Mouse (Mus musculus) lung, postnatal 0 days (tissue): ENCODE data around the gene Xrcc4. TPM values are rescaled to one million over a fixed set of nuclear protein-coding genes. Genes with fewer than 3 reads are reported as not detected.

Experiments used
- ATAC-seq: fragments of 200-750 bp; cut with Nextera tagmentation; 2 replicates; pipeline ENCODE4 v1.8.0; 2017; ENCODE audit warnings: moderate library complexity
- DNase-seq: peaks from one replicate; pipeline ENCODE4 v3.0.0-alpha.2; 2016; ENCODE audit warnings: low spot score
- H3K27ac ChIP-seq: fragments of 300-500 bp; sonication (generic); 2 replicates; pipeline ENCODE4 v1.5.1; 2014; ENCODE audit warnings: antibody characterized with exemption, mild to moderate bottlenecking, low read length, mixed read lengths
- H3K27me3 ChIP-seq: fragments of 300-500 bp; sonication (generic); replicated peaks from 2 replicates; pipeline ENCODE4 v1.6.1; 2014; ENCODE audit warnings: low read length, mixed read lengths; ENCODE audit not compliant: insufficient read depth
- H3K36me3 ChIP-seq: fragments of 300-500 bp; sonication (generic); 2 replicates; pipeline ENCODE4 v1.6.1; 2014; ENCODE audit warnings: low read length, mixed read lengths; ENCODE audit not compliant: insufficient read depth
- H3K4me1 ChIP-seq: fragments of 300-500 bp; sonication (generic); 2 replicates; pipeline ENCODE4 v1.6.1; 2014; ENCODE audit warnings: antibody characterized with exemption, low read depth, low read length, mixed read lengths; ENCODE audit not compliant: insufficient read depth
- H3K4me2 ChIP-seq: fragments of 300-500 bp; sonication (generic); replicated peaks from 2 replicates; pipeline ENCODE4 v1.6.1; 2014; ENCODE audit warnings: low read depth, mild to moderate bottlenecking, low read length, moderate library complexity, mixed read lengths
- H3K4me3 ChIP-seq: fragments of 300-500 bp; sonication (generic); 2 replicates; pipeline ENCODE4 v1.5.1; 2014; ENCODE audit warnings: low read depth, low read length
- H3K9ac ChIP-seq: fragments of 300-500 bp; sonication (generic); replicated peaks from 2 replicates; pipeline ENCODE4 v1.6.1; 2014; ENCODE audit warnings: low read depth, mild to moderate bottlenecking
- H3K9me3 ChIP-seq: fragments of 300-500 bp; sonication (generic); 2 replicates; pipeline ENCODE4 v1.6.1; 2016; ENCODE audit warnings: low read length, mixed read lengths
- CTCF ChIP-seq: IDR thresholded peaks from 2 replicates; pipeline ENCODE4 v1.5.1; 2016; ENCODE audit warnings: antibody characterized with exemption, mild to moderate bottlenecking
- EP300 ChIP-seq: IDR thresholded peaks from 2 replicates; pipeline ENCODE4 v1.6.1; 2016; ENCODE audit warnings: antibody characterized with exemption, mild to moderate bottlenecking, control low read depth
- WGBS: fragments of 180-500 bp; shearing (Covaris S2); extraction: QIAGEN DNeasy Blood & Tissue Kit; methylation state at CpG from one replicate; pipeline ENCODE4 v1.1.7; 2014; 5-methylcytosine and 5-hydroxymethylcytosine counted together
- polyA plus RNA-seq: library from polyadenylated mRNA; unstranded; fragments of >200 nt; fragmentation: Nextera tagmentation; extraction: Ambion mirVana; gene quantifications from 2 replicates; pipeline ENCODE4 v1.2.1, GENCODE M21; 2015

Gene Xrcc4
- polyA plus RNA-seq, 1 experiment from 2014 or later: 12.9 TPM

DNA sequence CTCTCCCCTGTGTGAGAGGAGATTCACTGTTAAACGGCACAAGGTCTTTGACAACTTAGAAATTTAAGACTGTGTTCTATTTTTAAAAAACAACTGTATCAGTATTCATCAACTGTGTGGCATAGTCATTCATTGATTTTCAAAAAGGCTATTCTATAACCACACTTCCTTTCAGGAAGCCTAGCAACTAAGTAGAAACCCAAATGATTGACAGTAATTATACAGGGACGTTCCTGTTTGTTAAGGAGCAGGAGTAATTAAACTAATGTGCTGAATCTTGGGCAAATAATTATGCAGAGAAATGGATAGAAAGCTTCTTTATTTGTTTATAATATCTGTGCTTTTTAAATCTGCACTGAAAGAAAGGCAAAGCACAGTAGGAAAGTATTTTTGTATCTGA, 103.3 kb downstream of the Xrcc4 start:
- no peak overlapping the region for H3K4me2 ChIP-seq
- no peak overlapping the region for H3K9ac ChIP-seq
- no peaks in the 10 kb centered on the region for H3K27me3 ChIP-seq
- no peaks in the 10 kb centered on the region for H3K36me3 ChIP-seq
- ATAC-seq: no peak
- no peak for TF ChIP-seq EP300
- no peak for TF ChIP-seq CTCF
- H3K4me1 ChIP-seq: no peaks in the 10 kb centered on the region
- no peak overlapping the region for H3K4me3 ChIP-seq
- no peaks in the 10 kb centered on the region for H3K9me3 ChIP-seq
- no peak overlapping the region for H3K27ac ChIP-seq
- DNase-seq: no peak
- WGBS: 51% methylated on average over 2 of the region's 2 CpGs

DNA sequence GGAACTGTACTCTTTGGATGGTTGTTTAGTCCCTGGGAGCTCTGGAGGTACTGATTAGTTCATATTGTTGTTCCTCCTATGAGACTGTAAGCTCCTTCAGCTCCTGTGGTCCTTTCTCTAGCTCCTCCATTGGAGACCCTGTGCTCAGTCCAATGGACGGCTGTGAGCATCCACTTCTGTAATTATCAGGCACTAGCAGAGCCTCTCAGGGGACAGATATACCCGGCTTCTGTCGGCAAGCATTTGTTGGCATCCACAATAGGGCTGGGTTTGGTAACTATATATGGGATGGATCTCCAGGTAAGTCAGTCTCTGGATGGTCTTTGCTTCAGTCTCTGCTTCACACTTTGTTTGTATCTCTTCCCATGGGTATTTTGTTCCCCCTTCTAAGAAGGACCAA, 118.5 kb downstream of the Xrcc4 start:
- Histone ChIP-seq H3K4me1 (no peaks in the 10 kb centered on the region), H3K9ac (no peak overlapping the region), H3K4me2 (no peak overlapping the region), H3K9me3 (no peaks in the 10 kb centered on the region), H3K27ac (no peak overlapping the region), H3K4me3 (no peak overlapping the region), H3K27me3 (no peaks in the 10 kb centered on the region), H3K36me3 (no peaks in the 10 kb centered on the region)
- TF ChIP-seq CTCF (no peak), EP300 (no peak)
- 88% methylated on average over 3 of the region's 3 CpGs for WGBS
- no peak for DNase-seq
- ATAC-seq: no peak

DNA sequence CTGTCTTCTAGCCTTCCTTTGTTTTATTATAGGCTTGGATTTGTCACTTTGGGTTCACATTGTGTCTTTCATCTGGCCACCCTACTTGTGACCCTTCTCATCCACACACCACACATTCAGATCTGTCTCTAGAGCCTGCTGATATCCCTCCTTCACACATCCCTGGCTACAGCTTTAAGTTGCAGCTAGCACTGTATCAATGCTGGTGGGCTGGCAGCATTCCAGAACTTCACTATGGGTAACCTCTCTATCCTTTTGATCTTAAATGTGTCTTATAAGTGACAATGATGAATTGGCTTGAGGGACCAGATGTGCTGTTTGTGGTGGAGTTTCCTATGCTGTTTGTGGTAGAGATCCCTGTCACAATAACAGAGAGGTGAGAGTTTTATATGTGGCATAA, 120.7 kb downstream of the Xrcc4 start:
- Histone ChIP-seq H3K9ac (no peak overlapping the region), H3K4me2 (no peak overlapping the region), H3K27me3 (no peaks in the 10 kb centered on the region), H3K27ac (no peak overlapping the region), H3K4me1 (no peaks in the 10 kb centered on the region), H3K36me3 (no peaks in the 10 kb centered on the region), H3K9me3 (no peaks in the 10 kb centered on the region), H3K4me3 (no peak overlapping the region)
- no peak for TF ChIP-seq CTCF
- TF ChIP-seq EP300: no peak
- no peak for ATAC-seq
- DNase-seq: no peak

DNA sequence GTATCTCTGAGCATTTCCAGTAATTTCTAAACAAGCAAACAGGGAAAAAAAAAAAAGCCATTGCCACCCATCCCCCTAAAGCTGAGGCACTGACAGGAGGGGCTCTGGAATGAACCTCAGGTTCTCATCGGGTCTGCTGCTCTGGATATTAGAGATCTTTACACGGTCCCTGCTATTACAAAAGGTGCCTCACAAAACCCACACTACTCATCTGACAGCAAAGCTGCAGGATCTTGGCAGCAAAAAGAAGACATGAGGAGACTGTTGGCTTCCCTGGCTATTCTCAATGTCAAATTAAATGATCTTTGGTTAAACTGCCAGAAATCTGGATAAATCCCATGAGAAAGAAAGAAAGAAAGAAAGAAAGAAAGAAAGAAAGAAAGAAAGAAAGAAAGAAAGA, 145.1 kb downstream of the Xrcc4 start:
- H3K27ac ChIP-seq: no peak overlapping the region
- TF ChIP-seq CTCF (no peak), EP300 (no peak)
- no peaks in the 10 kb centered on the region for H3K9me3 ChIP-seq
- H3K4me1 ChIP-seq: no peaks in the 10 kb centered on the region
- ATAC-seq (no peak), DNase-seq (no peak)
- H3K36me3 ChIP-seq: no peaks in the 10 kb centered on the region
- H3K9ac ChIP-seq: no peak overlapping the region
- no peak overlapping the region for H3K4me3 ChIP-seq
- no peak overlapping the region for H3K4me2 ChIP-seq
- H3K27me3 ChIP-seq: no peaks in the 10 kb centered on the region
- 59% methylated on average over 2 of the region's 2 CpGs for WGBS

DNA sequence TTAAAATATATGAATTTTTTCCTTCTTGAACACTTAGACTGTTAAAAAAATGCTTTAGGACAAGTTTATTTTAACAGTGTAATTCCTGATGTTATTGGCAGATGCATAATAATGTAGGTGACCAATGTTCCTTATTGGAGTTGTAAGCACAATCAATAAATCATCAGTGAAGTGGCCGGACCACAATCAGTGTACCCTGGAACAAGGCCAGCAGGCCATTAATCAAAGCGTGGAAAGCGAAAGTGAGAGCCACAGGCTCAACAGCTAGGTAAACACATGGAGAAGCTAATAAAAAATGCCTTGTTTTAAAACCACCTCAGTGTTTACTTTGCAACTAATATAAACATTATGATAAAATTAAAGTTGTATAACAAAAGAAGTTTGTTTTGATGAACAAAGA, 159.9 kb downstream of the Xrcc4 start:
- Histone ChIP-seq H3K27me3 (no peaks in the 10 kb centered on the region), H3K36me3 (no peaks in the 10 kb centered on the region), H3K27ac (no peak overlapping the region), H3K9ac (no peak overlapping the region), H3K9me3 (no peaks in the 10 kb centered on the region), H3K4me1 (no peaks in the 10 kb centered on the region), H3K4me3 (no peak overlapping the region), H3K4me2 (peak overlapping the region; percentile 31; the same call in 1 of the 2 replicates)
- TF ChIP-seq EP300: no peak
- TF ChIP-seq CTCF: no peak
- ATAC-seq: no peak
- peak; percentile 22 for DNase-seq
- 7% methylated on average over 3 of the region's 3 CpGs for WGBS

DNA sequence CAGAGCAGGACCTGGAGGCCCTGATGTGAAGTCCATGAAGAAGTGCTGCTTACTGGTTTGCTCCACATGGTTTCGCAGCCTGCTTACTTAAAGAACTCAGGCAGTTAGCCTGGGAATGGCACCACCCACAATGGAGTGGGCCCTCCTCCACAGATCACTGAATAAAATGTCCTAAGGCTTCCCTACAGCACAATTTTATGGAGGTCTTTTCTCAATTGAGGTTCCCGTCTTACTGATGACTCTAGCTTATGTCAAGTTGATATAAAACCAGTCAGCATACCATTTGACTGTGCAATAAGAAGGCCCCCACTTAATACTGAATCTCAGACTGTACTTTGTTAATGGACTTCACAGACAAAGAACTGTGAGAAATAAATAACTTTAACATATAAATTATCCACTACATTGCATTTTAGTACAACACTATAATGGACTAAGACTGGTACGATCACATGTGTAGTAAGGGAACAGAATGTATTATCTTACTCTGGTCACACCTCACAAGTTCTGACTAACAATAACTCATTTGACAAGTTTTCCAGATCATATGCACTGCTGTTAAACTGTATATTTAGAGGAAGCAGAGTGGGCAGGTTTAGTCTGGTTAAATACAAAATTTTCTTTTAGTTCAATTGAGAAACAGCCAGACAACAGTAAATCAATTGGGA, 170.5 kb downstream of the Xrcc4 start:
- Histone ChIP-seq H3K27me3 (no peaks in the 10 kb centered on the region), H3K4me2 (no peak overlapping the region), H3K4me1 (no peaks in the 10 kb centered on the region), H3K9me3 (no peaks in the 10 kb centered on the region), H3K27ac (no peak overlapping the region), H3K9ac (no peak overlapping the region), H3K4me3 (no peak overlapping the region), H3K36me3 (no peaks in the 10 kb centered on the region)
- 93% methylated on average over 3 of the region's 3 CpGs for WGBS
- no peak for TF ChIP-seq CTCF
- no peak for TF ChIP-seq EP300
- DNase-seq (no peak), ATAC-seq (no peak)

DNA sequence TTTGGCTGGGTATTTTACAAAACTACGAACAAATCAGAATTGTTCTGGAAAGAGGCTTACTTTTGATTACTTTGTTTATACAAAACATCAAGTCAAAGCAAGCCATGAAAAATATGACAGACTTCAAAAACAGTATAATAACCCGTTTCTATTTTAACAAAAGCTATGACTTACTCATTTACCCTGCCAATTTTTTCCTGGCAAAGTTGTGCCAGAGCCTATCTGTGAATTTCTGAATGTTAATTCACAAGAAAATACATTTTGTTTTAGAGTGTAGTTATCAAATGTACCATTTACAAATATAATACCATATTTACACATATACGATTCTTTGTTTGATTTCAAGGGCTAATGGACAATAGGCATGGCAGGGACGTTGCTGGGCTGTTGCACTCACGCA, 175.1 kb downstream of the Xrcc4 start:
- TF ChIP-seq CTCF: no peak
- no peak for TF ChIP-seq EP300
- H3K36me3 ChIP-seq: no peaks in the 10 kb centered on the region

More for the DNA sequence above, 175.1 kb downstream of the Xrcc4 start:
- no peaks in the 10 kb centered on the region for H3K9me3 ChIP-seq
- no peak for DNase-seq
- no peak overlapping the region for H3K9ac ChIP-seq
- ATAC-seq: no peak
- no peak overlapping the region for H3K4me2 ChIP-seq
- 67% methylated on average over 5 of the region's 5 CpGs for WGBS
- H3K27ac ChIP-seq: no peak overlapping the region
- no peaks in the 10 kb centered on the region for H3K4me1 ChIP-seq
- H3K4me3 ChIP-seq: no peak overlapping the region
- H3K27me3 ChIP-seq: no peaks in the 10 kb centered on the region
